Mouse (Mus musculus) CH12.LX (cell line): ENCODE measurements around the gene Abr. TPM values are rescaled to one million over a fixed set of nuclear protein-coding genes. Genes with fewer than 3 reads are reported as not detected.

ENCODE experiments used
- DNase-seq: peaks from one replicate; pipeline ENCODE4 v3.0.0-alpha.2; 2013; ENCODE audit errors: extremely low read depth
- H3K27ac ChIP-seq: 2 replicates; pipeline ENCODE4 v1.5.1; 2012; ENCODE audit warnings: low read depth, mild to moderate bottlenecking, control low read depth, moderate library complexity; ENCODE audit not compliant: insufficient read depth
- H3K27me3 ChIP-seq: replicated peaks from 2 replicates; pipeline ENCODE3; 2012; ENCODE audit warnings: inconsistent platforms
- H3K36me3 ChIP-seq, 2 experiments: replicated peaks in 1 of 2; 2 replicates each; pipeline versions ENCODE3 to v1.6.1; 2012; ENCODE audit warnings: inconsistent platforms in 1 of 2, low read length in 1 of 2, mild to moderate bottlenecking in 1 of 2, mixed read lengths in 1 of 2, moderate library complexity in 1 of 2; ENCODE audit not compliant: control insufficient read depth in 1 of 2, insufficient read depth in 1 of 2
- H3K4me1 ChIP-seq, 2 experiments: 2 replicates each; pipeline ENCODE4 v1.6.1; 2012; ENCODE audit warnings: inconsistent platforms in 1 of 2, moderate library complexity in 1 of 2; ENCODE audit not compliant: insufficient read depth in 2 of 2, control insufficient read depth in 1 of 2
- H3K4me2 ChIP-seq: 2 replicates; pipeline ENCODE4 v1.6.1; 2012; ENCODE audit warnings: low read depth, mild to moderate bottlenecking, control low read depth; ENCODE audit not compliant: poor library complexity, insufficient read depth, severe bottlenecking
- H3K4me3 ChIP-seq, 3 experiments: fragments of 150-350 bp in 1 of 3; sonication (generic) in 1 of 3; replicated peaks in 1 of 3; 2 replicates each; pipeline versions ENCODE3 to v1.5.1; 2011 to 2012; ENCODE audit warnings: low read depth in 2 of 3, low read length in 2 of 3, mild to moderate bottlenecking in 2 of 3, moderate library complexity in 2 of 3, control low read depth in 1 of 3, improper control_type of control experiment in 1 of 3, inconsistent platforms in 1 of 3, mixed read lengths in 1 of 3; ENCODE audit not compliant: poor library complexity in 1 of 3
- H3K79me2 ChIP-seq: replicated peaks from 2 replicates; pipeline ENCODE4 v1.6.1; 2012; ENCODE audit warnings: mild to moderate bottlenecking, moderate library complexity; ENCODE audit not compliant: control insufficient read depth, poor library complexity, insufficient read depth, severe bottlenecking; ENCODE audit errors: extremely low read depth
- H3K9ac ChIP-seq: 2 replicates; pipeline ENCODE4 v1.6.1; 2012; ENCODE audit warnings: low read depth, mild to moderate bottlenecking, control low read depth, moderate library complexity; ENCODE audit not compliant: insufficient read depth
- H3K9me3 ChIP-seq: replicated peaks from 2 replicates; pipeline ENCODE3; 2012; ENCODE audit warnings: low read length, inconsistent platforms, mixed read lengths
- CHD2 ChIP-seq: IDR thresholded peaks from 2 replicates; pipeline ENCODE4 v1.6.1; 2011; ENCODE audit warnings: low read length, improper control_type of control experiment
- ELF1 ChIP-seq: IDR thresholded peaks from 2 replicates; pipeline ENCODE4 v1.6.1; 2014; ENCODE audit warnings: low read depth, mild to moderate bottlenecking, inconsistent platforms, low read length, improper control_type of control experiment
- ETS1 ChIP-seq: conservative IDR thresholded peaks from 2 replicates; pipeline ENCODE4 v1.6.1; 2012; ENCODE audit warnings: low read depth, mild to moderate bottlenecking, inconsistent platforms, low read length, improper control_type of control experiment, moderate library complexity
- GABPA ChIP-seq: IDR thresholded peaks from 2 replicates; pipeline ENCODE4 v1.6.1; 2012; ENCODE audit warnings: low read depth, low read length, improper control_type of control experiment, inconsistent platforms; ENCODE audit not compliant: insufficient replicate concordance
- JUND ChIP-seq: conservative IDR thresholded peaks from 2 replicates; pipeline ENCODE4 v1.6.1; 2011; ENCODE audit warnings: low read depth, low read length, improper control_type of control experiment
- KAT2A ChIP-seq: IDR thresholded peaks from 2 replicates; pipeline ENCODE4 v1.6.1; 2012; ENCODE audit warnings: low read length, improper control_type of control experiment, inconsistent platforms; ENCODE audit not compliant: insufficient replicate concordance
- MAX ChIP-seq: IDR thresholded peaks from 2 replicates; pipeline ENCODE4 v1.6.1; 2011; ENCODE audit warnings: low read length, improper control_type of control experiment
- MAZ ChIP-seq: IDR thresholded peaks from 2 replicates; pipeline ENCODE4 v1.6.1; 2012; ENCODE audit warnings: low read depth, mild to moderate bottlenecking, inconsistent platforms, low read length, improper control_type of control experiment, moderate library complexity
- MXI1 ChIP-seq: IDR thresholded peaks from 2 replicates; pipeline ENCODE4 v1.6.1; 2011; ENCODE audit warnings: mild to moderate bottlenecking, low read depth, low read length, improper control_type of control experiment
- NELFE ChIP-seq: IDR thresholded peaks from 2 replicates; pipeline ENCODE4 v1.6.1; 2011; ENCODE audit warnings: low read depth, low read length, improper control_type of control experiment
- PAX5 ChIP-seq: IDR thresholded peaks from 2 replicates; pipeline ENCODE4 v1.6.1; 2012; ENCODE audit warnings: low read length, inconsistent platforms, mixed read lengths
- POLR2AphosphoS2 ChIP-seq: IDR thresholded peaks from 2 replicates; pipeline ENCODE4 v1.6.1; 2011; ENCODE audit warnings: low read depth, low read length, improper control_type of control experiment
- RCOR1 ChIP-seq: conservative IDR thresholded peaks from 2 replicates; pipeline ENCODE4 v1.6.1; 2012; ENCODE audit warnings: low read depth, mild to moderate bottlenecking, inconsistent platforms, low read length, improper control_type of control experiment
- SIN3A ChIP-seq: IDR thresholded peaks from 2 replicates; pipeline ENCODE4 v1.6.1; 2012; ENCODE audit warnings: low read length, improper control_type of control experiment, inconsistent platforms
- SMC3 ChIP-seq: IDR thresholded peaks from 2 replicates; pipeline ENCODE4 v1.6.1; 2011; ENCODE audit warnings: low read depth, low read length, improper control_type of control experiment
- TCF12 ChIP-seq: IDR thresholded peaks from 2 replicates; pipeline ENCODE4 v1.6.1; 2014; ENCODE audit warnings: low read depth, mild to moderate bottlenecking, inconsistent platforms, low read length, improper control_type of control experiment
- UBTF ChIP-seq: IDR thresholded peaks from 2 replicates; pipeline ENCODE4 v1.6.1; 2012; ENCODE audit warnings: low read depth, mild to moderate bottlenecking, inconsistent platforms, low read length, improper control_type of control experiment, moderate library complexity
- USF1 ChIP-seq: IDR thresholded peaks from 2 replicates; pipeline ENCODE4 v1.6.1; 2014; ENCODE audit warnings: low read depth, mild to moderate bottlenecking, inconsistent platforms, low read length, improper control_type of control experiment
- ZC3H11A ChIP-seq: IDR thresholded peaks from 2 replicates; pipeline ENCODE4 v1.6.1; 2012; ENCODE audit warnings: low read depth, mild to moderate bottlenecking, inconsistent platforms, low read length, improper control_type of control experiment
- ZKSCAN1 ChIP-seq: IDR thresholded peaks from 2 replicates; pipeline ENCODE4 v1.6.1; 2012; ENCODE audit warnings: low read depth, inconsistent platforms, low read length, improper control_type of control experiment, borderline replicate concordance
- dilution Hi-C: fragments of 300-500 bp; cut with MboI; formaldehyde crosslinking; loops from 2 replicates; pipeline ENCODE4 v1.14.3; 2020; ENCODE audit warnings: low sequenced_read_pairs; ENCODE audit not compliant: extremely low pct_unique_long_range_greater_than_20kb, extremely low pct_ligation_motif_present
- in situ Hi-C: fragments of 300-500 bp; cut with MboI; formaldehyde crosslinking; loops from 3 replicates; pipeline ENCODE4 v1.14.3; 2019; ENCODE audit warnings: low sequenced_read_pairs, low pct_ligation_motif_present, low pct_unique_long_range_greater_than_20kb, mixed read lengths
- polyA plus RNA-seq: library from polyadenylated mRNA; unstranded; fragments of >175 nt; gene quantifications from 2 replicates; pipeline ENCODE4 v1.2.1, GENCODE M21; 2012; ENCODE audit warnings: low read depth; ENCODE audit not compliant: insufficient read length
- total RNA-seq, 2 experiments: library from RNA; depleted of rRNA; stranded (reverse); fragments of 300-350 nt in 1 of 2; fragments of >200 nt in 1 of 2; gene quantifications; 2 replicates each; pipeline ENCODE4 v1.2.3; 2012 to 2014

The Abr gene
- total and polyA plus RNA-seq, 3 experiments, result 21.0 to 49.5 (median 37.4) TPM

- Histone ChIP-seq H3K4me2 (peak overlapping the region; percentile 55; the same call in 1 of the 2 replicates), H3K36me3 (no peaks in the 10 kb centered on the region), H3K27me3 (peaks cover 6% of the 10 kb centered on the region), H3K27ac (no peak overlapping the region)
- no peak for DNase-seq
- TF ChIP-seq CHD2 (0 out of 2 replicates have a peak, but pooled peaks have one; percentile 20), ZC3H11A (no peak), SMC3 (no peak), ETS1 (no peak)
- TF ChIP-seq, all 38 proteins: peak for 1
- dilution Hi-C loops, result no loop called here
- Histone ChIP-seq H3K9ac (no peak overlapping the region), H3K4me1 (peaks cover 20 to 87% of the 10 kb centered on the region in 2 experiments), H3K79me2 (no peaks in the 10 kb centered on the region), H3K4me3 (no peak overlapping the region), H3K9me3 (peaks cover 13% of the 10 kb centered on the region)
- in situ Hi-C loops, result no loop called here
Measured at GRCm38 (mm10) chr11:76570201-76570731, 51.8 kb downstream of the Abr start.

GRCm38 (mm10) chr11:76569436-76569835, 52.7 kb downstream of the Abr start:
- Histone ChIP-seq H3K4me3 (no peak overlapping the region), H3K79me2 (no peaks in the 10 kb centered on the region), H3K9me3 (peaks cover 13% of the 10 kb centered on the region), H3K4me1 (peaks cover 20 to 86% of the 10 kb centered on the region in 2 experiments), H3K27ac (no peak overlapping the region), H3K4me2 (no peak overlapping the region), H3K9ac (no peak overlapping the region), H3K27me3 (peaks cover 6% of the 10 kb centered on the region), H3K36me3 (no peaks in the 10 kb centered on the region)
- dilution Hi-C loops (no loop called here), in situ Hi-C loops (no loop called here)
- DNase-seq, result no peak
- TF ChIP-seq UBTF (no peak), ELF1 (no peak), JUND (no peak), ZKSCAN1 (no peak), MAZ (no peak), ZC3H11A (no peak), CHD2 (no peak), KAT2A (no peak), PAX5 (no peak), POLR2AphosphoS2 (no peak), MXI1 (no peak), MAX (no peak), TCF12 (no peak), USF1 (no peak), GABPA (no peak), NELFE (no peak), ETS1 (no peak), RCOR1 (no peak), SIN3A (no peak)
